Mouse (Mus musculus) lung, adult 10 weeks (tissue): ENCODE measurements around the gene Gm28043. TPM values are rescaled to one million over a fixed set of nuclear protein-coding genes. Genes with fewer than 3 reads are reported as not detected.

Source experiments
- polyA plus RNA-seq: library from polyadenylated mRNA; stranded (reverse); fragments of 350-450 nt; fragmentation: Illumina TruSeq; extraction: RNeasy Lipid Tissue Mini Kit (QIAGEN cat#74804); gene quantifications from one replicate; pipeline ENCODE4 v1.2.3, GENCODE M21; 2014; ENCODE audit warnings: low read depth, low replicate concordance; ENCODE audit not compliant: insufficient read depth

The Gm28043 gene
- 0.23 TPM for polyA plus RNA-seq

DNA sequence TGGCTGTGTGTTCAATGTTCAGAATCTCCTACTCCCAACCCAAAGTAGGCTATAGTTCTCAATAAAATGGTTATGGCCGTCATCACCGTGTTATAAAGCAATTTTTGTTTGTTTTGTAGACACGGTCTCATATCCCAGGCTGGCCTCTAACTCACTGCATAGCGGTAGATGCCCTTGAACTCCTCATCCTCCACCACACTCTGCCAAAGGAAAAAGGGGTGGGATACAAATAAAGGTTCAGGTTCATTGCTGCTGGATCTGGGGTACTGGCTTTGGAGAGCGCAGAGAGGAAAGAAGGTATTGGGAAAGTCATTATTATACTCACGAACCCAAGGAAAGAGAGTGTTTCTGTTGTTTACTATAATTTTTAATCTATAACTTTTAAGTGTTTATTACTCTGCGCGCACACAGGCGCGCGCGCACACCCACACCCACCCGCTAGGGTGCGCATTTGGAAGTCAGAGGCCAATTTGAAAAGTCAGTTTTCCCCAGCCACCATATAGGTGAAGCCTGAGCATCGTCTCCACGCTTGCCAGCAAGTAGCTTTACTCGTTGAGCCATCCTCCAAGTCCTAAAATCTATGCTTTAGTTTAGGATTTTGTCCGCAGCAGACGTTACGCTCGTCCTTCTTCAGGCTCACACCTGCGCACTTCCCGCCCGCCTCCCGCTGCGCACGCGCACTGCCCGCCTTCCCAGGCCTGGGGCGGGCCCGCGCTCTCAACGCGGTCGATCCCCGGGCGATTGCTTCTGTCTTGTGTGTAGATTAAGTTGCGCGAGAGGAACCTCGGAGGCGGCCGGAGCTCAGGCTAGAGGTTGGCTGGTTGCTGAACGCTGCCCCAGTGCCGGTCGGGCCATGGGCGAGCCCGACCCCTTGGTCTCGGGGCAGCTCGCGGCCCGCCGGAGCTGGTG lies at the start of gene Gm28043, which contains the start of gene Rnf8:
Gene Gm28043, plus strand, starts transcription at position 762 of the 909 bp plus-strand sequence.
Gene Rnf8, plus strand, starts transcription at position 676 of the 909 bp plus-strand sequence.

GRCm38 (mm10) chr17:29660076-29660761 lies 45.5 kb downstream of the Gm28043 start, which contains the start of gene Cmtr1:
Gene Cmtr1 (plus strand): TSS chr17:29660595.

DNA sequence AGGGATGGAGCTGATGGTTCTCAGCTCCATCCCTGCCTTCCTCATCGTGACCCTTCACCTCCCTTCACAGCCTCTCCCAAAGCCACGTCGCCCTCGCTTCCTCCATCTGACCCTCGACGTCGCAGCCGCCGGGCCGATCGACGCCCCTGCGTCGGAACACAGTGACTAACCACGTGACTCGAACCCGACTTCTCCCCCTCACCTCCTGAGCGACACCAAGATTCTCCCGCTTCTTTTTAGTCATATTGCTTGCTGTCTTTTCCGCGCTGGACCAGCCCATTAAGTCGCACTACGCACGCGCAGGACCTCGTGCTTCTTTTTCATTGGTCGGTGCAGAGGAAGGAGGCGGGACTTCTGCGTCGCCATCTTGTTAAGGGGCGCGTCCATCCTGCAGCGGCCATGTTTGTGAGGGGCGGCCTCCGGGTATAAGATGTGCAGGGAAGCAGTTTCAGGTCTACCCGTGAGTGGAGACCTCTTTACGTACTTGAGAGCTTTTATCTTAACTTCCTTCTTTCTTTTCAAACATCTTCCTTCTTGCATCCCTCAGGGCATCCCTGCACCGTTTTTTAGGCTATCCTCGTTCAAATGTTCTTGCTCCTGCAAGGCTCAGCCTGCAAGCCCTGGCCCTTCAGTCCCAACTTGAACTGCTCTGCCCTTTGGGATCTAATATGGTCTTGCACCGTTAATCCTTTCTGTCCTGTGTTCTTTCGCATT lies 102.2 kb downstream of the Gm28043 start, which contains the start of gene Ccdc167:
Gene Ccdc167, minus strand, starts transcription at position 313 of the 714 bp plus-strand sequence.

Other genes starting within 250 kb of the Gm28043 start
- gene Pim1, start 124.1 kb upstream of the Gm28043 start, polyA plus RNA-seq: 29.0 TPM
- not detected for gene Gm17657, start 65.2 kb upstream of the Gm28043 start, polyA plus RNA-seq
- 9.2 TPM for gene Tbc1d22b, start 65.1 kb upstream of the Gm28043 start, polyA plus RNA-seq
- not detected for gene Tmem217, start 62.5 kb upstream of the Gm28043 start, polyA plus RNA-seq
- 26.6 TPM for gene Rnf8, start 86 bp upstream of the Gm28043 start, polyA plus RNA-seq
- gene Cmtr1, start 45.7 kb downstream of the Gm28043 start, polyA plus RNA-seq: 17.3 TPM
- 6.8 TPM for gene Ccdc167, start 102.2 kb downstream of the Gm28043 start, polyA plus RNA-seq